Mouse (Mus musculus): ENCODE measurements around the gene Btbd16.

Btbd16 gene

GRCm38 (mm10) chr7:130773171-130773830, 568 bp upstream of the Btbd16 start:
- DNase-seq: peak; percentile 65

GRCm38 (mm10) chr7:130780866-130781419, 7.1 kb downstream of the Btbd16 start:
- DNase-seq: no peak

- no peak for DNase-seq
Observed at GRCm38 (mm10) chr7:130782501-130783050, 8.7 kb downstream of the Btbd16 start.

GRCm38 (mm10) chr7:130785923-130786575, 12.2 kb downstream of the Btbd16 start:
- DNase-seq: peak; percentile 36

GRCm38 (mm10) chr7:130786708-130787107, 12.8 kb downstream of the Btbd16 start:
- no peak for DNase-seq

- no peak for DNase-seq
Observed at GRCm38 (mm10) chr7:130787537-130787936, 13.7 kb downstream of the Btbd16 start.

- no peak for DNase-seq
Observed at GRCm38 (mm10) chr7:130788950-130789349, 15.1 kb downstream of the Btbd16 start.

GRCm38 (mm10) chr7:130789456-130789855, 15.6 kb downstream of the Btbd16 start:
- DNase-seq: no peak

- no peak for DNase-seq
Observed at GRCm38 (mm10) chr7:130793671-130794070, 19.8 kb downstream of the Btbd16 start.

GRCm38 (mm10) chr7:130796786-130797185, 22.9 kb downstream of the Btbd16 start:
- no peak for DNase-seq

GRCm38 (mm10) chr7:130797524-130797923, 23.7 kb downstream of the Btbd16 start:
- no peak for DNase-seq

GRCm38 (mm10) chr7:130799418-130799817, 25.5 kb downstream of the Btbd16 start:
- no peak for DNase-seq

- no peak for DNase-seq
Observed at GRCm38 (mm10) chr7:130800681-130801080, 26.8 kb downstream of the Btbd16 start.

- DNase-seq: no peak
Observed at GRCm38 (mm10) chr7:130801811-130802210, 27.9 kb downstream of the Btbd16 start.

- no peak for DNase-seq
Observed at GRCm38 (mm10) chr7:130803251-130803825, 29.5 kb downstream of the Btbd16 start.

GRCm38 (mm10) chr7:130804991-130805390, 31.1 kb downstream of the Btbd16 start:
- no peak for DNase-seq

GRCm38 (mm10) chr7:130807749-130808148, 33.9 kb downstream of the Btbd16 start:
- peak; percentile 64 for DNase-seq

- DNase-seq: peak; percentile 54
Observed at GRCm38 (mm10) chr7:130808694-130809093, 34.8 kb downstream of the Btbd16 start.

GRCm38 (mm10) chr7:130810238-130810637, 36.4 kb downstream of the Btbd16 start:
- DNase-seq: no peak

GRCm38 (mm10) chr7:130812407-130812806, 38.5 kb downstream of the Btbd16 start:
- no peak for DNase-seq

GRCm38 (mm10) chr7:130815601-130816000, 41.7 kb downstream of the Btbd16 start:
- DNase-seq: no peak

GRCm38 (mm10) chr7:130816243-130816642, 42.4 kb downstream of the Btbd16 start:
- DNase-seq: no peak

- DNase-seq: no peak
Observed at GRCm38 (mm10) chr7:130818813-130819212, 44.9 kb downstream of the Btbd16 start.

- no peak for DNase-seq
Observed at GRCm38 (mm10) chr7:130819624-130820023, 45.8 kb downstream of the Btbd16 start.
